Mouse (Mus musculus) heart, adult 8-10 months (tissue): ENCODE data around the gene Hira. TPM values are rescaled to one million over a fixed set of nuclear protein-coding genes. Genes with fewer than 3 reads are reported as not detected.
"Not testable (repeated sequence)": the region's sequence is repeated elsewhere in the genome, so short reads cannot be mapped to it uniquely, and the experiment has no call there.

Experiments
- DNase-seq: peaks from one replicate; pipeline ENCODE4 v3.0.0; 2022; ENCODE audit warnings: low spot score
- total RNA-seq, 4 experiments: library from RNA; stranded (reverse); gene quantifications; 2 replicates each; pipeline ENCODE4 v1.2.4; 2022

Hira gene
- total RNA-seq, 4 experiments from 2014 or later: 15.9 to 22.3 (median 20.9) TPM

- DNase-seq: no peak
Observed at GRCm38 (mm10) chr16:18916064-18916463, 39.2 kb downstream of the Hira start.

DNA sequence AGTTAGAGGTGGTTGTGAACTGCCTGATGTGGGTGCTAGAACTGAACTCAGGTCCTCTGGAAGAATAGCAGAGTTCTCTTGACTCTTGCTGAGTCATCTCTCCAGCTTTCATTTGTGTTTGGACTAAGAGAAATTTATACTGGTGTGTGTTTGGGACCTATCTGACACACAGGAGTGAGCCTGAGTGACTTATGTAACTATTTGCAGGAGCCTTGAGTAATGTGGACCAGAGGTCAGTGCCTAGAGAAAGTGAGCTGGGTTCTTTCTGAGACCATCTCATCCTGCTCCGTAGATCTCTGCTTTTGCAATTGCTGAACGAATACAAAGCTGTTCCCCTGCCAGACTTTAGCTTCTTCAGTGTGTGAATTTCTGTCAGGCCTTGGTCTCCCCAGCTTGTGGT, 44.9 kb downstream of the Hira start:
- DNase-seq: no peak

DNA sequence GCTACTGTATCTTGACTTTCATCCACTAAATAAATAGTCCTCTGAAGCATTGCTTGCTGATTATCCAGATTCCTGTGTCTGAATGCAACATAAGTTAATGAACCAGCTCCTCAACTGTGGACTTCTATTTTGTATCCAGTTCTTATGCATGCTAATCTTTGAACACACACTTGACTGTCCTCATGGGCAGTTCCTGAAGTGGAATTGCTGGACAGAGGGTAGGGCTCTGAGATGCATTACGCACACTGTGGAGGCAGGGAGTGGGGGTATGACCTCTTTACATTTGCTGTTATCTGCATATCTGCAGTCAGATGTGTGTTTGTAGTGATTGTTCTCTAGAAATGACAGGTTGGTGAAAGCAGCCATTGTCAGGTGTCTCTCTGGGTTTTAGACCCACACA, 51.1 kb downstream of the Hira start:
- no peak for DNase-seq

DNA sequence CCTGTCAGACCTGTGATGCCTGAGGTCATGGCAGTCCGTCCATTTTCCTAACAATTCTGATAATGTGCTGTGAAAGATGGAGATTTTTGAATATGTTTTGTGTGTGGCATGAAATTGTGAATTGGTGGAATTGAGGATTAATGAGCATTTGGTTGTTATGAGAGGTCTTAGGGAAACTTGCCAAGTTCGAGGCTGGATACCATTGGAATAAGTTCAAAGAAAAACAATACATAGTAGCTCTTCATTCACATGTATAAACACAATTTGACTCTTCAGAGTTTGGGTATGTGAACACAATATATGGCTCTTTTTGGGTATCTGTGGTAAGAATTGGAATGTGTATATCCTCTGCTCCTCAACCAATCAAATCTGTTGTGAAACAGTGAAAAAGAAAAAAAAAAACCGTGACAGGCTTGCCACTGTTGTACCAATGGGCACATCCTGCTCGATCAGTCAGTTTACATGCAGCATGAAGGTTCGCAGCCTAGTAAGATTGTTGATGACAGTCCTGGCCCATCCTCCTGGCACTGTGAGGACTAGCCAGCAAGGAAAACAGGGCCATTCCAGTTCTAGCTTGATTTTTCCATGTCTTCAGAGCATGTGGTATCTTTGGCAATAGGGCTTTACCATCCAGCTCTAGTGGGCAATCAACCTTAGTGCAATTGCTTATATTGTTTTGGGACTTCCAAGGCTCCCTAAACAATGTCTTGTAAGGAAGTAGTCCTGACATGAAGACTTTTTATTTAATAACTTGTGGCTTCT, 61.7 kb downstream of the Hira start:
- no peak for DNase-seq

DNA sequence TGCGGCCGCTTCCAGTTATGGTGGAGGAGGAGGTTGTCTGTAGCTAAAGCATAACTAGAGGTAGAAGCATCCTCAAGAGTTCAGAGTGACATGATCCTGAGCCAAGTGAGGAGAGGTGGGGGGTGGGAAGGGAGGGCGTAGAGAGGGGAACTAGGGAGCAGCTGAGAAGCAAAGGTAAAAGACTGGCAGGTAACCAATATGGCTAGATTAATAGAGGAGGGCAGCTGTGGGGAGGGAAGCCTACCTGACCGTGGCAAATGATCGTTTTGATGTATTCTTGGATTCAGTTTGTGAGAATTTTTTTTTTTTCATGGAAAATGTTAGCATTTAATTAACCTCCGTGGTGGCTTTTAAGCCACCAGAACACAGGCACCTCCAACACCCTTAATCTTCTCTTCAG, 67.1 kb downstream of the Hira start:
- DNase-seq: no peak

DNA sequence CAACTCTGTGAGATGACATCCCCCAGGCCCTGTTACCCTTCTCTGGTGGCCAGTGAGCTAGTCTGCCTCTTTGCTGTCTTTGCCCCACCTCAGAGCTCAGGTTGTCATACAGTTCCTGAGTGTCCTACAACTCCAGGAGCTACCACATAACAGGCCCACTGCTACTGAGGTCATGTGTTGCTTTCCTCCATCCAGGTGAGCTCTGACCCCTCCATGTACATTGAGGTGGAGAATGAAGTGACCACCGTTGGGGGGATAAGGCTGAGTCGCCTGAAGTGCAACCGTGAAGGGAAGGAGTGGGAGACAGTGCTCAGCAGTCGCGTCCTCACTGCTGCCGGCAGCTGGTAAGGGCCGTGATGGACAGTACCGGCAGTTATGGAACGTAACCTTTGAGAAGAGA, 72.1 kb downstream of the Hira start:
- no peak for DNase-seq

- DNase-seq: no peak
Observed at GRCm38 (mm10) chr16:18950351-18950750, 73.5 kb downstream of the Hira start.

DNA sequence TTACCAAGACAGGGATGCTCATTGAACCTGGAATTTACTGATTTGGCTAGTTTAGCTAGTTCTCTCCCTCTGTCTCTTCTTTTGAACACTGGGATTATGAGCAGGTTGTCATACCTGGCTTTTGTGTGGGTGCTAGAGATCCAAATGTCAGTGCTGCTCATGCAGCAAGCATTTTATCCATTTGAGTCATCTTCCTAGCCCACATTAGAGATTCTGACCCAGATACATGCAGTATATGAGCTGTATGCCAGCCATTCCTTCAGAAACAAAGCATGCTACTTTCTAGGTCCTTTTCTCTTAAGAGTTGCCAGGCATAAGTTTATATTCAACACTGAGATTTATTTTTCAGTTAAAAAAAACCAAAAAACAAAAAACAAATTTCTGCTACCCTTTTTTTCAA, 76.0 kb downstream of the Hira start:
- DNase-seq: no peak

GRCm38 (mm10) chr16:18955070-18955469, 78.2 kb downstream of the Hira start:
- DNase-seq: no peak

- no peak for DNase-seq
Observed at GRCm38 (mm10) chr16:18963486-18963885, 86.6 kb downstream of the Hira start.

DNA sequence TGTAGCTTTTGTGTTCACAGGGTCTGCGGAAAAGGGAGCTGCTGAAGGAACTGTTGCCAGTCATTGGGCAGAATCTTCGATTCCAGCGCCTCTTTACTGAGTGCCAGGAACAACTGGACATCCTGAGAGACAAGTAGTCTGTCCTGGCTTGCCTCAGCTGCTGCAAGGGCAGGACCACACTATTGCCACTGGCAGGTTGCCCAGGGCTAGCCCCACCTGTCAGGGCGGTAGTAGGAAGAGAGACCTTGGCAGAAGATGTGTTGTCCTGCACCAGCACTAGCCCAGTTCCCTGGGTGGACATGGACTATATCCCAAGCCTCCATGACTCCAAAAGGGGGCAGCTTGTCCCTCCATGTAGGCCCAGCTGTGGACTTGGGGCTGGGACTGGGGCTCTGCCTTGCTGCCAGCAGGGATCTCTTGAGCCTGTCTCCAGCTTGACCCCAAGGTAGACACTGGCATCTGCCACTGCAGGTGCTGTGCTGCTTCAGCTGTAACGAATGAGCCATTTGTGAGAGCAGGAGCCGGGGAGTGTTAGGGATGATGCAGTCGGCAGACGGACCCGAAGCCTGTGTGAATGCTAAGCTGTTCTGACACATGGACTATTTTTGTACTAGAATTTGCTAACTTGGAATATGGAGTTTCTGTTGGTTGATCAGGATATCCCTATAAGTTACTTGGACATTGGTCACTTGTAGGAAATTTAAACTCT, 92.7 kb downstream of the Hira start:
- DNase-seq: no peak

DNA sequence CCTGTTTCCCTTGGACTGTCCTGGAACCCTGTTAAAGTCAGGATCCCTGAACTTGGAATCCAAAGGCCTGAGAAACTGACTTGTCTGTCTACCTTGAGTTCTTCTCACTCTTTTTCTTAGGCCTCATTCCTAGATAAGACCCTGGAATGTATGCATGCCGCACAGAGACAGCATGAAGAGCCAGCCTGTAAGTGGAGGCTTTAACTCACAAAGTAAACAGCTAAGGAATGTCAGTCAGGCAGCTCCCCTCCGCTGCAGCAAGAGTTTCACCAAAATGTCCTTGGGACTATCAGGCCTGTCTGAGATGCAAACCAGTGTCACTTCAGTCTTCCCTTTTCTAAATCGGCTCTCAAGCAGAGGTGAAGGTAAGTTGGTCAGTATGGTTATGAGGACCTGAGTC, 94.0 kb downstream of the Hira start:
- DNase-seq: no peak

- not testable (repeated sequence) for DNase-seq
Observed at GRCm38 (mm10) chr16:18975665-18976064, 98.8 kb downstream of the Hira start.

DNA sequence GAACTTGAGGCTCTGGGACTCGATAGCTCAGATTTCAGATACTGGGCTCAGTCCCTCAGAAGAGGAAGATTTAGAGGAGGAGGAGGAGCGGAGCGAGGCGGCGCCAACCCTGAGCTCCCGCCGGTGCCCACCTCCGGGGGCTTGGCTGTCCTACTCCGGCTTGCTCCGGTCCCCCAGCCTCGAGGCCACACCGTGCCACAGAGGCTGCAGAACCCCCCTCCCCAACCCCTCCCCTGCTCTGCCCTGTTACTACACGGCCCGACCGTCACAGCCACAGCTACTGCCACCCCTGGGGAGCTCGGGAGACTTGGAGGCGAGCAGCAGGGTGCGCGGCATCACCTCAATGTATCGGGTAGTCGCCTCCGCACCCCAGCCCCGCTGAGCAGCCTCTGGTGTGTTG, 99.5 kb downstream of the Hira start:
- DNase-seq: no peak

DNA sequence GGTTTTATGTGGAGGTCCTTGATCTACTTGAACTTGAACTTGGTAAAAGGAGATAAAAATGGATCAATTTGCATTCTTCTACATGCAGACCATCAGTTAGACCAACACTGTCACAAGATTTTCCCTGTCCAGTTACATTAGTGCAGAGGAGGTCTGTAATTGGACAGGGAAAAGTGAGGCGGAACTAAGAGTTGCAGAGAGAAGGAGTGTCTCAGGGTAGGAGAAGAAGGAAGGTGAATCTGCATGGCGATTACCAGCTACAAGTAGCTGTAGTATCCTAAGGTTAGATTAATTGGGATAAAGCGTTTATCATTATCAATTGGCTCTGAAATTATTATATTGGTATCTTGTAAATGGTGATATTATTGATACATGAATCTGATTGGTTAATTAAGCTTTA, 109.5 kb downstream of the Hira start:
- DNase-seq: no peak

DNA sequence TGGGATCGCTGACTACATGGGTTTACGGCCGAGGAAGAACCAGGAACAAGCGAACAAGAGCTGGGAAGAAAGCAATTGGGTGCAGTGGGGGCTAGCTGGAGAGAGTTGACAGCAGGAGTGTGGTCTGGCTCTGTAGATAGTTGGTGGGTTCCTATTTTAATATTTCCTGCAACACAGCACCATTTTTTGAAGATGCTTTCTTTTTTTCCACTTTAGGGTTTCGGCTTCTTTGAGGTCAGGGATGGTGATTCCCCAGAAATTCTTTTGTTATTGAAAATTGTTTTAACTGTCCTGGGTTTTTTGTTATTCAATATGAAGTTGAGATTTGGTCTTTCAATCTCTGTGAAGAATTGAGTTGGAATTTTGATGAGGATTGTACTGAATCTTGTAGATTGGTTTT, 110.0 kb downstream of the Hira start:
- no peak for DNase-seq

- DNase-seq: not testable (repeated sequence)
Observed at GRCm38 (mm10) chr16:19002610-19003389, 126.0 kb downstream of the Hira start.

DNA sequence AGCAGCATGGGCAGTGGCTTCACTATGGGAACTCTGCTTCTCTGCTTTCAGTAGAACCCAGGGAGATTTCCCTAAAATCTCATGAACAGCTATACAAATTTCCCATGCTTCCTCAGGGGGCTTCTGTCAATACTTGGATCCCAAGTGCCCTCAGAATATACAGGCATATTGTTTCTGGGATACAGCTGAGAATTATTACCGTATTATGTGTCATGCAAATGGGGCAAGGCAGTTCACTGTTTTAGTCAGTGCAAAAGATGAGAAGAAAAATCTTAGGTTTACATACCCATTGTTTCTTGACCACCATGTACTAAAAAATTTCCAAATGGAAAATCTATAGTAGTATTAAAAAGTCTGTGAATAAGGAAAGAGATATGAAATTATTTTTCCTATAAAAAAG, 126.9 kb downstream of the Hira start:
- no peak for DNase-seq

DNA sequence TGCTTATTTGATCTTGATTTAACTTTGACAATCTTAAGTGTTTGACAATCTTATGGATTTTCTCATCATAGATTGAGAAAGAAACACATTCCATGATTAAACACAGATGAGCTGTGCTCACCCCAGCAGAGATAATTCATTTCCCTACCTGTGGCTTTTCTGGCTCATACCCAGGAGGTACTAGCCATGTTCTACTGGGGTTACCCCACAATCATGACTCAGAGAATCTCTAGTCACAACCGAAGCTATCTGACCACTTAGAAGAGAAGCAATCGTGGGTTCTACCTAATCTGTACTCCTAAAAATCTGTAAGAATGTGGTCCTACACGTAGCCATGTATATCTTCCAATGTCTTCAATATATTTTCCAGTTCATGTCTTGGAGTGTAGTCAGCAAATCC, 128.5 kb downstream of the Hira start:
- no peak for DNase-seq

- no peak for DNase-seq
Observed at GRCm38 (mm10) chr16:19006715-19007114, 129.9 kb downstream of the Hira start.

GRCm38 (mm10) chr16:19007186-19007591, 130.4 kb downstream of the Hira start:
- not testable (repeated sequence) for DNase-seq

DNA sequence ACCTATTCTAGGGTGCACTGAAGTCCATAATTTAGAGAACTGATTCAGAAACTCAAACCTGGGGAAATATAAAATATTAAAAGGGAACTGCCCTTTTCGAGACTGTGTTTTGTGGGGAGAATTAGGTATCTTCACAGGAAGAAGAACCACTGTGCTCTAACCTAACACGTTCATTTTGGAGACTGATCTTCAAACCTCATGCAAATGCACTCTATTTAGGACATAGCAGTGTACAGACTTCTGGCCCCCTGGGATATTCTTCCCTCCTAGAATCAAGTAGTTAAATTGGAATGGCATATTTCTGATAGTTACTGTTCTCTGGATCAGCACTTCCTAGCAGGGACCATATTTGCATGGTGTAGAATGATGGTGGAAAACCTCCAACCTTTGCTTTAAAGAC, 133.9 kb downstream of the Hira start:
- no peak for DNase-seq

- no peak for DNase-seq
Observed at GRCm38 (mm10) chr16:19013550-19013949, 136.7 kb downstream of the Hira start.
